Mouse (Mus musculus): ENCODE data around the gene Cdhr4. TPM values are rescaled to one million over a fixed set of nuclear protein-coding genes. Genes with fewer than 3 reads are reported as not detected.
A peak's percentile ranks its signal among the peaks of the same experiment; 100 is the strongest.

Cdhr4 gene
- polyA plus RNA-seq, 1 experiment: 0.24 TPM

GRCm38 (mm10) chr9:107984052-107984753 is 8.1 kb upstream of the Cdhr4 start:
- no peaks in the 10 kb centered on the region for H3K9me3 ChIP-seq (ENCODE audit: control insufficient read depth, low read length)
- H3K27me3 ChIP-seq (ENCODE audit: control insufficient read depth): peaks cover 4% of the 10 kb centered on the region
- peak overlapping the region; percentile 78 for H3K4me3 ChIP-seq (replicated peaks)
- peaks cover 87% of the 10 kb centered on the region for H3K4me1 ChIP-seq (ENCODE audit: control insufficient read depth)
- H3K36me3 ChIP-seq (ENCODE audit: control insufficient read depth): peaks cover 65% of the 10 kb centered on the region
- TF ChIP-seq GATA1 (IDR thresholded peaks at IDR 0.05; ENCODE audit: low read length) (no peak), TAL1 (IDR thresholded peaks at IDR 0.05; ENCODE audit: low read length) (no peak)

DNA sequence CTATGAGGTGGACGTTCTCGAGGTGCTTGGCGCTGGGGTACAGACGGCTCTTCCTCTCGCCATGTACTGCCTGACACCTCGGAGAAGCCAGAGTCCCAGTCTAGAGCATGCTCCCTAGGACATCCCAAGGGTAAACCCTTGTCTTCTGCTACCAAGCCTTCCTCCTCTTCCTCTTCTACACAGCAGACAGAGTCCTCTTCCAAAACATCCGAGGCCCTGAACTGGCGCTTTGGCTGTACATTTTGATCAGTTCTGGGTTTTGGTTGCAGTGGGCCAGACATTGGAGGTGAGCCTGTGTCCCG is 7.6 kb upstream of the Cdhr4 start:
- Histone ChIP-seq H3K36me3 (ENCODE audit: control insufficient read depth) (peaks cover 60% of the 10 kb centered on the region), H3K9me3 (ENCODE audit: control insufficient read depth, low read length) (no peaks in the 10 kb centered on the region), H3K4me3 (replicated peaks) (peak overlapping the region; percentile 78), H3K27me3 (ENCODE audit: control insufficient read depth) (peaks cover 4% of the 10 kb centered on the region), H3K4me1 (ENCODE audit: control insufficient read depth) (peaks cover 84% of the 10 kb centered on the region)
- TF ChIP-seq TAL1 (IDR thresholded peaks at IDR 0.05; ENCODE audit: low read length) (no peak), GATA1 (IDR thresholded peaks at IDR 0.05; ENCODE audit: low read length) (no peak)

DNA sequence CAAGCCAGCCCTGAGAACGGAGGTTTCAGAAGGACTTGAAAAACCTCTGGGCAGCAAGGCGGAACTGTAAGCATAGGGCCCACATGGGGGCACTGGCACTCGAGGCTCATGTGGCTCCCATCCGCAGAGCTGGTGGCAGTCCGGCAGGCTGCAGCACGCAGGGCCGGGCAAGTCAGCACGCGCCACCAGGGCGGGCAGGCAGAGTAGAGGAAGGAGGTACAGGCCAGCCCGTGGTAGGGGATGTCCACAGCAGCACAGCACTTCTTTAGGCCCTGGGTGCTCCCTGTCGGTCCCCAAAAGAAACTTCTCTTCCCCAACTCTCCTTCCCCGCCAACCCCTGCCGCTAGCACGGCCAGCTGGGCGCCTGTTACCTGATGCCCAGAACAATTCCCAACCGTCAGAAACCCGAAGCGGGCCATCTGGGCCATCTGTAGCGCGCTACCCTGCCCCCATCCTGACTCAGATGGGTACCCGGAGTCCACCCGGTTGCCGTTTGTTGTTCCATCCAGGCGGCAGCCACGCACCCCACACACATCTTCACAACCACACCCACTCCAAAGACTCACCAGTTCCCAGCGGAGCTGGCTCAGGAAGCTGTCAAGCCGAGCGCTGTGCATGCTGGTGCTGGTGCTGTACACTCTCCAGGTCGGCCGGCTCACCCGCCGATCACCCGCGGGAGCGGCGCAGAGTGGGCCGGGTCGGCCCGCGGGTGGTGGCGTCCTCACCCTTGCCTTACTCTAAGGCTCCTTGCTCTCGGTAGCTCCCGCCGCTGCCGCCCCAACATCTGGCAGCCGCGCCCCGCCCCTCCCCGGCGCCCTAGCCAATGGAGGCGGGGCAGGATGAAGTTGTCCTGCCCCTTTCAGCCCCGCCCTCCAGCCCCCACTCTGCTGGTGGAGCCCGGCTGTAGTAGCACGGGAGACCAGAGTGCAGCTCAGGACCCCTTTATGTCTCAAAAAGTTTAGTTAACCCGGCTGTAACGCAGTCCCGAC is 6.9 kb upstream of the Cdhr4 start, which contains the start of gene Inka1:
Gene Inka1 (minus strand): TSS at position 749 of the 989 bp plus-strand sequence.
- TF ChIP-seq TAL1 (IDR thresholded peaks at IDR 0.05; ENCODE audit: low read length) (no peak), GATA1 (IDR thresholded peaks at IDR 0.05; ENCODE audit: low read length) (no peak)
- H3K4me1 ChIP-seq (ENCODE audit: control insufficient read depth): peaks cover 84% of the 10 kb centered on the region
- peaks cover 52% of the 10 kb centered on the region for H3K36me3 ChIP-seq (ENCODE audit: control insufficient read depth)
- H3K27me3 ChIP-seq (ENCODE audit: control insufficient read depth): peaks cover 4% of the 10 kb centered on the region
- H3K4me3 ChIP-seq (replicated peaks): peak within 1 kb of the TSS; percentile 78
- no peaks in the 10 kb centered on the region for H3K9me3 ChIP-seq (ENCODE audit: control insufficient read depth, low read length)

DNA sequence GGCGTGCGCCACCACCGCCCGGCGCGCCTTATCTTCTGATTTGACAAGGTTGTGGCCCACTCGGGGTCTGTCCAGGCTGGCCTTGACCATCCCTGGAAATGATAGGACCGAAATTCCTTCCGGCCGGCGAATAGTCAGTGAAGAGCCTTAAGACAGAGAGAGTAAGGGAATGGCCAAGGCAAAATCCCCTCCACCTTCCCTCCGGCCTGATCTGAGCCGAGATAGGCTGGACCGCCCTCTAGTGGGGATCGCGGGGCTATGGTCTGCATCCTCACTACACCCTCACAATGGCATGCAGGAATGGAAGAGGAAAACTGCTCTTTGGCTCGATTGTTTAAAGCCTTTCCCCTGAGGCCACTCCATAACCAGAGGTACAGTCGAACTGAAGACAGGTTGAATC is 5.9 kb upstream of the Cdhr4 start:
- Histone ChIP-seq H3K9me3 (ENCODE audit: control insufficient read depth, low read length) (no peaks in the 10 kb centered on the region), H3K27me3 (ENCODE audit: control insufficient read depth) (peaks cover 4% of the 10 kb centered on the region), H3K36me3 (ENCODE audit: control insufficient read depth) (peaks cover 43% of the 10 kb centered on the region), H3K4me3 (replicated peaks) (peak overlapping the region; percentile 78), H3K4me1 (ENCODE audit: control insufficient read depth) (peaks cover 75% of the 10 kb centered on the region)
- TF ChIP-seq TAL1 (IDR thresholded peaks at IDR 0.05; ENCODE audit: low read length) (no peak), GATA1 (IDR thresholded peaks at IDR 0.05; ENCODE audit: low read length) (peak; percentile 61)

GRCm38 (mm10) chr9:107987950-107988349 is 4.3 kb upstream of the Cdhr4 start:
- Histone ChIP-seq H3K27me3 (ENCODE audit: control insufficient read depth) (peaks cover 4% of the 10 kb centered on the region), H3K4me3 (replicated peaks) (no peak overlapping the region), H3K9me3 (ENCODE audit: control insufficient read depth, low read length) (no peaks in the 10 kb centered on the region), H3K36me3 (ENCODE audit: control insufficient read depth) (peaks cover 27% of the 10 kb centered on the region), H3K4me1 (ENCODE audit: control insufficient read depth) (peaks cover 61% of the 10 kb centered on the region)
- TF ChIP-seq TAL1 (IDR thresholded peaks at IDR 0.05; ENCODE audit: low read length) (no peak), GATA1 (IDR thresholded peaks at IDR 0.05; ENCODE audit: low read length) (no peak)

- Histone ChIP-seq H3K27me3 (ENCODE audit: control insufficient read depth) (no peaks in the 10 kb centered on the region), H3K36me3 (ENCODE audit: control insufficient read depth) (no peaks in the 10 kb centered on the region), H3K4me3 (replicated peaks) (no peak overlapping the region), H3K4me1 (ENCODE audit: control insufficient read depth) (peaks cover 15% of the 10 kb centered on the region), H3K9me3 (ENCODE audit: control insufficient read depth, low read length) (no peaks in the 10 kb centered on the region)
- TF ChIP-seq GATA1 (IDR thresholded peaks at IDR 0.05; ENCODE audit: low read length) (no peak), TAL1 (IDR thresholded peaks at IDR 0.05; ENCODE audit: low read length) (no peak)
These were observed 716 bp downstream of the Cdhr4 start for GRCm38 (mm10) chr9:107993013-107993412.

- TF ChIP-seq GATA1 (IDR thresholded peaks at IDR 0.05; ENCODE audit: low read length) (no peak), TAL1 (IDR thresholded peaks at IDR 0.05; ENCODE audit: low read length) (no peak)
- Histone ChIP-seq H3K9me3 (ENCODE audit: control insufficient read depth, low read length) (no peaks in the 10 kb centered on the region), H3K4me1 (ENCODE audit: control insufficient read depth) (peaks cover 18% of the 10 kb centered on the region), H3K4me3 (replicated peaks) (no peak overlapping the region), H3K27me3 (ENCODE audit: control insufficient read depth) (no peaks in the 10 kb centered on the region; the same call in 1 of the 2 replicates), H3K36me3 (ENCODE audit: control insufficient read depth) (no peaks in the 10 kb centered on the region)
These were observed 2.2 kb downstream of the Cdhr4 start for GRCm38 (mm10) chr9:107994464-107994863.

DNA sequence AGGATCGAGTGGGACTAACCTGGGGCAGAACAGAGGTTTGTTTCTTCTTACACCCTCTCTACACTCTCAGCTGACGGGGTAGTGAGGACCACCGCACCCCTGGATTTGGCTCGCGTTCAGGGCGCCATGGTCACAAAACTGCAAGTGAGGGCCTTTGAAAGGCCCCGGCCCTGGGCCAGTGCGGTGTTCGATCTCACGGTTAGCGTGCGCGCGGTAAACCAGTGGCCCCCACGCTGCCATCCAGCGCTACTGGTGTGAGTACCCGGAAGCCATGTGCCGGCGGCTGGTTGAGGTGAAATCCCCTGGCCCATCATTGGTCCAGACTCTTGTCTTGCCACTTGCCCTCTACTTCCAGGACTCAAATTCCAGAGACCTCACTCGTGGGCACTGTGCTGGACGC is 3.2 kb downstream of the Cdhr4 start:
- no peak overlapping the region for H3K4me3 ChIP-seq (replicated peaks)
- H3K9me3 ChIP-seq (ENCODE audit: control insufficient read depth, low read length): no peaks in the 10 kb centered on the region
- TF ChIP-seq GATA1 (IDR thresholded peaks at IDR 0.05; ENCODE audit: low read length) (no peak), TAL1 (IDR thresholded peaks at IDR 0.05; ENCODE audit: low read length) (no peak)
- H3K4me1 ChIP-seq (ENCODE audit: control insufficient read depth): peaks cover 12% of the 10 kb centered on the region
- no peaks in the 10 kb centered on the region for H3K36me3 ChIP-seq (ENCODE audit: control insufficient read depth)
- H3K27me3 ChIP-seq (ENCODE audit: control insufficient read depth): no peaks in the 10 kb centered on the region; the same call in 1 of the 2 replicates

GRCm38 (mm10) chr9:107996049-107996448 is 3.8 kb downstream of the Cdhr4 start, which contains the start of gene Gm20662:
TSS of gene Gm20662 (plus strand) at chr9:107996349.
- H3K27me3 ChIP-seq (ENCODE audit: control insufficient read depth): no peaks in the 10 kb centered on the region; the same call in 1 of the 2 replicates
- H3K36me3 ChIP-seq (ENCODE audit: control insufficient read depth): no peaks in the 10 kb centered on the region
- H3K4me3 ChIP-seq (replicated peaks): no peak within 1 kb of the TSS
- H3K9me3 ChIP-seq (ENCODE audit: control insufficient read depth, low read length): no peaks in the 10 kb centered on the region
- H3K4me1 ChIP-seq (ENCODE audit: control insufficient read depth): peaks cover 16% of the 10 kb centered on the region
- no peak for TF ChIP-seq TAL1 (IDR thresholded peaks at IDR 0.05; ENCODE audit: low read length)
- TF ChIP-seq GATA1 (IDR thresholded peaks at IDR 0.05; ENCODE audit: low read length): no peak
